Mouse (Mus musculus): ENCODE measurements around the gene Spata2l. TPM values are rescaled to one million over a fixed set of nuclear protein-coding genes. Genes with fewer than 3 reads are reported as not detected.
"Not testable (repeated sequence)": the region's sequence is repeated elsewhere in the genome, so short reads cannot be mapped to it uniquely, and the experiment has no call there.

The Spata2l gene
- polyA plus RNA-seq, 1 experiment, result 2.8 TPM

- TF ChIP-seq POLR2A (IDR thresholded peaks at IDR 0.05; ENCODE audit: borderline replicate concordance, control insufficient read depth, low read depth, low read length) (no peak), CTCF (IDR thresholded peaks at IDR 0.05; ENCODE audit: control insufficient read depth, insufficient read depth, low read length) (no peak)
- no peak overlapping the region for H3K4me3 ChIP-seq (replicated peaks; ENCODE audit: control insufficient read depth, low read depth, low read length)
- WGBS, result 88% methylated on average over 5 of the region's 5 CpGs
- H3K27ac ChIP-seq (ENCODE audit: control insufficient read depth, insufficient read depth, low read depth, low read length, poor library complexity), result no peak overlapping the region
- H3K4me1 ChIP-seq (ENCODE audit: control insufficient read depth, insufficient read depth, low read length), result peaks cover 5% of the 10 kb centered on the region
These were observed 38.4 kb upstream of the Spata2l start for GRCm38 (mm10) chr8:123274447-123274846.

GRCm38 (mm10) chr8:123271901-123272300 lies 35.9 kb upstream of the Spata2l start:
- H3K27ac ChIP-seq (ENCODE audit: control insufficient read depth, insufficient read depth, low read depth, low read length, poor library complexity), result no peak overlapping the region
- no peak overlapping the region for H3K4me3 ChIP-seq (replicated peaks; ENCODE audit: control insufficient read depth, low read depth, low read length)
- TF ChIP-seq CTCF (IDR thresholded peaks at IDR 0.05; ENCODE audit: control insufficient read depth, insufficient read depth, low read length) (no peak), POLR2A (IDR thresholded peaks at IDR 0.05; ENCODE audit: borderline replicate concordance, control insufficient read depth, low read depth, low read length) (no peak)
- 85% methylated on average over 4 of the region's 4 CpGs for WGBS
- H3K4me1 ChIP-seq (ENCODE audit: control insufficient read depth, insufficient read depth, low read length), result no peaks in the 10 kb centered on the region; the same call in 1 of the 2 replicates

GRCm38 (mm10) chr8:123271147-123271546 lies 35.1 kb upstream of the Spata2l start:
- H3K4me3 ChIP-seq (replicated peaks; ENCODE audit: control insufficient read depth, low read depth, low read length), result no peak overlapping the region
- H3K4me1 ChIP-seq (ENCODE audit: control insufficient read depth, insufficient read depth, low read length), result no peaks in the 10 kb centered on the region
- no peak overlapping the region for H3K27ac ChIP-seq (ENCODE audit: control insufficient read depth, insufficient read depth, low read depth, low read length, poor library complexity)
- TF ChIP-seq CTCF (IDR thresholded peaks at IDR 0.05; ENCODE audit: control insufficient read depth, insufficient read depth, low read length) (no peak), POLR2A (IDR thresholded peaks at IDR 0.05; ENCODE audit: borderline replicate concordance, control insufficient read depth, low read depth, low read length) (no peak)
- WGBS, result 83% methylated on average over 10 of the region's 10 CpGs

GRCm38 (mm10) chr8:123267926-123268656 lies 32.1 kb upstream of the Spata2l start:
- TF ChIP-seq POLR2A (IDR thresholded peaks at IDR 0.05; ENCODE audit: borderline replicate concordance, control insufficient read depth, low read depth, low read length) (no peak), CTCF (IDR thresholded peaks at IDR 0.05; ENCODE audit: control insufficient read depth, insufficient read depth, low read length) (no peak)
- WGBS, result 92% methylated on average over 14 of the region's 14 CpGs
- Histone ChIP-seq H3K4me1 (ENCODE audit: control insufficient read depth, insufficient read depth, low read length) (no peaks in the 10 kb centered on the region), H3K27ac (ENCODE audit: control insufficient read depth, insufficient read depth, low read depth, low read length, poor library complexity) (no peak overlapping the region), H3K4me3 (replicated peaks; ENCODE audit: control insufficient read depth, low read depth, low read length) (no peak overlapping the region)

- WGBS, result 92% methylated on average over 8 of the region's 8 CpGs
- H3K27ac ChIP-seq (ENCODE audit: control insufficient read depth, insufficient read depth, low read depth, low read length, poor library complexity); H3K4me1 ChIP-seq (ENCODE audit: control insufficient read depth, insufficient read depth, low read length); H3K4me3 ChIP-seq (replicated peaks; ENCODE audit: control insufficient read depth, low read depth, low read length): not testable (repeated sequence)
These were observed 21.6 kb upstream of the Spata2l start for GRCm38 (mm10) chr8:123257593-123257992.

GRCm38 (mm10) chr8:123257114-123257513 lies 21.1 kb upstream of the Spata2l start:
- 90% methylated on average over 3 of the region's 3 CpGs for WGBS
- no peak overlapping the region for H3K4me3 ChIP-seq (replicated peaks; ENCODE audit: control insufficient read depth, low read depth, low read length)
- no peak overlapping the region for H3K27ac ChIP-seq (ENCODE audit: control insufficient read depth, insufficient read depth, low read depth, low read length, poor library complexity)
- H3K4me1 ChIP-seq (ENCODE audit: control insufficient read depth, insufficient read depth, low read length), result no peaks in the 10 kb centered on the region; the same call in 1 of the 2 replicates
- TF ChIP-seq CTCF (IDR thresholded peaks at IDR 0.05; ENCODE audit: control insufficient read depth, insufficient read depth, low read length) (no peak), POLR2A (IDR thresholded peaks at IDR 0.05; ENCODE audit: borderline replicate concordance, control insufficient read depth, low read depth, low read length) (no peak)

- no peak overlapping the region; the same call in 1 of the 2 replicates for H3K27ac ChIP-seq (ENCODE audit: control insufficient read depth, insufficient read depth, low read depth, low read length, poor library complexity)
- peak overlapping the region; percentile 94 for H3K4me3 ChIP-seq (replicated peaks; ENCODE audit: control insufficient read depth, low read depth, low read length)
- peaks cover 1% of the 10 kb centered on the region; the same call in 1 of the 2 replicates for H3K4me1 ChIP-seq (ENCODE audit: control insufficient read depth, insufficient read depth, low read length)
- TF ChIP-seq CTCF (IDR thresholded peaks at IDR 0.05; ENCODE audit: control insufficient read depth, insufficient read depth, low read length) (no peak), POLR2A (IDR thresholded peaks at IDR 0.05; ENCODE audit: borderline replicate concordance, control insufficient read depth, low read depth, low read length) (no peak)
- WGBS, result 57% methylated on average over 6 of the region's 6 CpGs
These were observed 19.1 kb upstream of the Spata2l start for GRCm38 (mm10) chr8:123255170-123255569.

- TF ChIP-seq POLR2A (IDR thresholded peaks at IDR 0.05; ENCODE audit: borderline replicate concordance, control insufficient read depth, low read depth, low read length) (peak; percentile 60; the same call in 1 of the 2 replicates), CTCF (IDR thresholded peaks at IDR 0.05; ENCODE audit: control insufficient read depth, insufficient read depth, low read length) (no peak)
- Histone ChIP-seq H3K27ac (ENCODE audit: control insufficient read depth, insufficient read depth, low read depth, low read length, poor library complexity) (peak within 1 kb of the TSS; percentile 95), H3K4me3 (replicated peaks; ENCODE audit: control insufficient read depth, low read depth, low read length) (peak within 1 kb of the TSS; percentile 94), H3K4me1 (ENCODE audit: control insufficient read depth, insufficient read depth, low read length) (peaks cover 1% of the 10 kb centered on the region; the same call in 1 of the 2 replicates)
- WGBS, result under 1% methylated on average over 97 of the region's 99 CpGs
These were observed 18.3 kb upstream of the Spata2l start, which contains the start of the genes Zfp276 and Vps9d1 for GRCm38 (mm10) chr8:123254099-123254885. TSS of gene Zfp276 (plus strand) at chr8:123254195. TSS of gene Vps9d1 (minus strand) at chr8:123254348.

Measured in bone marrow, adult 2 months (tissue).